Mouse (Mus musculus): Measurements from ENCODE around the gene Cacfd1.
A peak's percentile ranks its signal among the peaks of the same experiment; 100 is the strongest.

The Cacfd1 gene

DNA sequence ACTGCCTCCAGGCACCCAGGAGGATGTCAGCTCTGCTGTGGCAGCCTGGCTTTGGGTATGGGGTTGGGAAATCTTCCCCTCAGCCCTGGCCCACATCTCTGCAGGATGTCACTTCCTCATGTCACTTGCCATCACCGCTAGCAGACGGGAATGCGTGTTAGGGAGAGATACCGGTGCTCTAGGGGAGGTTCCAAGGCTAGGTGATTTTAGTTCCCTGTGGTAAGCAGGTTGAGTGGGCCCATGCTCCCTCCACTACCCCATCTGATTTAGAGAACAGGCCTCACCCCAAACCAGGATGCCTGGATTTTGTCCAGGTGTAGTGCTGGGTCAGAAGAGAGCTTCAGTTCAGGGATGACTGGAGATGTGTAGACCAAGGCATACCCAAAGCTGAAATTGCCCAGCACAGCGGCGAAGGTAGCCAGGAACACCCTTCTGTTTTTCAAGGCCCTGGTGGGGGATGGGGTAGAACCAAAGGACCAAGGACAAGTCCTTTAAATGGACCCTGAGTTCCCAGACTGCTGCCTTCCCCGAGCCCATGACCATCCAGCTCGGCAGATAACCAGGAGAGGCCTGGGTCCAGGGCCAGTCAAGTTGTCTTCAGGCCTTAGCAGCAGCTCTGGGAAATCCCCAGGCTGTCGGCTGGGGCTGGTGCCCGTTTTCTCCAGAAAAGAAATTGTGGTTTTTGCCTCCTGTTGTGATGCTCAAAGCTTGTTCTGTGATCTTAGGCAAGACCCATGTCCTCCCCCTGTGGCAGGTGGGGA is 17.3 kb downstream of the Cacfd1 start:
- DNase-seq (ENCODE audit: low read depth, low spot score), result no peak

DNA sequence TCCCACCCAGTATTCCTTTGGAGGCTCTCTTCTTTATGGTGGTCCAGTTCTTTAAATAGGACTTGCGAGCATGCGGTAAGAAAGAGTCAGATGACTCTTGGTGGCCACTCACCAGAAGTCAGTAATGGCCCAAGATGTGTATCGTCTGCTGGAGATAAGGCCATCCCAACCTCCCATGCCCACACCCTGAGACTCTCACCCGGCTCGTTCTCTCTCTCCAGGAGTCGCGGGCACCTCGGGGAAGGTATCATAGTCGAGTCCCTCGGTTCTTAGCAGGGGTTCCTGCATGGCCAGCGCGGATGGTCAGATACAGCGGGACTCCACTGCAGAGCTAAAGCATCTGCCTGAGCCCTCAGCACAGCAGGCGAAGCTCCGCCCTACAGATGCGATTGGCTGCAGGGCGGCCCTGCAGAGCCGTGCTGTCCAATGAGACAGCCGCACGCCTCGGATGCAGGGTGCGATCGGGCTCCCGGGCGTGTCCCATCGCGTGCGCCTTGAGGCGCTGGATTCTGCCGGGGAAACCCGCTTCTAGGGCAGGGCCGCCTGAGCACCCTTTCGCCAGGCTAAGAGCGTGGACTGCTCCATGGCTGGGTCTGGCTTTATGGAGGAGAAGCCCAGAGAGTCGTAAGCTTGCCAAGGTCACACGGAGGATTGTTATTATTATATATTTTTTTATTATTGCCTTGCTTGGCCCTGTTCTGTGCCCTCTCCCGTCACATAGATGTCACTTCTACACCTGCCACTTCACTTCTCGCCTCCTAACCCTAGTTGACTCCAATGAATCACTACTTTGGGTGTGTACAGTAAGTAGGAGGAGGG is 18.1 kb downstream of the Cacfd1 start, which contains the start of gene Slc2a6:
TSS of gene Slc2a6 (minus strand) at position 381 of the 819 bp plus-strand sequence.
- DNase-seq (ENCODE audit: low read depth, low spot score), result peak; percentile 94

DNA sequence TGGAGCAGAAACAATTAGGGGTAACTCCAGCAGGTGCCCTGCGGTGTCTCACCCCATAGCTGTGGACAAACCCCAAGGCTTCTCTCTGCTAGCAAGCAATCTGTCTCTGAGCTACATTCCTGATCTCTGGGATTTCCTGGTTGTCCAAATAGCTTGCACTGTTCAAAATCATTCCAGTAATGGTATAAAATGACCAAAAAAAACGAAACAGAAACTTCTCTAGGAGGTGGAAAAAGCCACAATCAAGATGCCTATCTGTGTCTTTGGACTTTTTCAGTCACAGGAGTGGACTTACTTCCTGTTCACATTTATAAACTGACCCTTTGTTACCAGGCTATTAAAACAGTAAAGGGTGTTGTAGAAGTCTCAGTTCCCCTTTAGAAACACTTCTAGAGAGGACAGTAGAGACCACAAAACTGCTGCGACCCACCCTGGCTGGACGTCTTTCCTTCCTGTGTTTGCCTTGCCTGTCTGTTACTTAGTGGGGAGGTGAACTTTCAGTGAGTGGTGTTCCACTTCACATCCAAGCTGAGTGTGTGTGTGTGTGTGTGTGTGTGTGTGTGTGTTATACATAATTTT is 18.8 kb downstream of the Cacfd1 start:
- DNase-seq (ENCODE audit: low read depth, low spot score), result no peak

DNA sequence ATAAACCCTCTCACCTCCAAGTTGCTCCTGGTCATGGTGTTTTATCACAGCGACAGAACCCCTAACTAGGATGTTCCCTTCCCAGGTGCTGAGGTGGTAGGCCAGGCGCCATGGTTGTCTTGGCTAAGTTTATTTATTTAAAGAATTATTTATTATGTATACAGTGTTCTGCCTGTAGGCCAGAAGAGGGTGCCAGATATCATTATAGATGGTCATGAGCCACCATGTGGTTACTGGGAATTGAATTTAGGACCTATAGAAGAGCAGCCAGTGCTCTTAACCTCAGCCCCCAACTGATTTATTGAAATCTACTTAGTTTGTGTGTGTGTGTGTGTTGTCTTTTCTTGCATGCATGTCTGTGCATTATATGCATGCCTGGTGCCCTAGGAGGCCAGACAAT is 22.6 kb downstream of the Cacfd1 start:
- DNase-seq (ENCODE audit: low read depth, low spot score), result no peak

DNA sequence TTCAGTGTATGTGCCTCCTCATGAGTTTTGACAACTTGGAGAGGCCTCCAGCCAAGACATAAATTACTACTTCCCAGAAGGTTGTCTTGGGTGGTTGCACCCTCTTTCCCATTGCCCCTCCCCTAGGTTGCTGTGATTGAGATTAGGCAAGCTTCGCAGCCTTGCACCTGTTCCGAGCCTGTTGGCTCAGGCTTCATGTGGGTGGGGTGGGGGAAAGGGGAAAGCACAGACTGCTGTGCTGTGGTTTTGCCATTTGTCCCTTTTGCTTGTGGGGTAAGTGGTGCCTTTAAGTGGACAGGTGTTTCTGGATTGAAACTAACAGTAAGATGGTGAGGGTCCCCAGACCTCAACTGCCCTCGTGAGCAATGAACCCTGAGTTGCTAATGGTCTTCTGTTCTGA is 26.3 kb downstream of the Cacfd1 start:
- DNase-seq (ENCODE audit: low read depth, low spot score), result no peak

DNA sequence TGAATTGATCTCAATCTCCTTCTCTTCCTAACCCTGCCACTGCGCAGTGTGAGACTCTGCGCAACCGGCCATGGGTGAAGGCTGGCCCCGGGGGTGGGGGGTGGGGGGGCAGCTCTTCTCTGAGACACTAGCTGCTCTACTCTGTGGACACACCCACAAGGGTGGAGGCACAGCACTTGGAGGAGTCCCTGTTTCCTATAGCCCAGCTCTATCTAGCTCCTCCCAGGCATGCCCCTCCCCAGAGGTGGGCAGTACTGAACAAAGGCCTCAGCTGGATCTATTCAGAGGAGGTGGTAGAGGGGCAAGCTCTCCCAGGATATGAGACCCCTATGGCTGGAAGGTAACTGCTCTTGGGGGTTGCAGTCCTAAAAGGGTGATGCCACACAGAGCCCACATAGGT is 27.3 kb downstream of the Cacfd1 start:
- DNase-seq (ENCODE audit: low read depth, low spot score), result peak; percentile 51

DNA sequence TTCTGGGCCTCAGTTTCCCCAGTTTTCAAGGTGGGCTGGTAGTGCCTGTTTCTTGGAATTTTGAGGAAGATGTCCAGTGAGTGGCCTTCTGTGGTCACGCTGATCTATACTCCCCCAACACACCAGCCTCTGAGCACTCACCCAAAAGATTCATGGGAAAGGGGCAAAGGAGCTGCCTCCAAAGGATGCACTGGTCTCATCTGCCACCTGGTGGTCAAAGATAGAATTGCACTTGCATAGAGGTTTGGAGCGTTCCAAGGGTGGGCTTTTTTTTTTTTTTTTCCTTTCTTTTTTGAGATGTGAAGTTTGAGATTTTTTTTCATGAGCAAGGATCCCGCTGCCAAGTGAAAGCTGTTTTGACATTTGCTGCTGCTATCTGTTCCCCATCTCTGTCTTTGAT is 28.9 kb downstream of the Cacfd1 start:
- peak; percentile 78 for DNase-seq (ENCODE audit: low read depth, low spot score)

DNA sequence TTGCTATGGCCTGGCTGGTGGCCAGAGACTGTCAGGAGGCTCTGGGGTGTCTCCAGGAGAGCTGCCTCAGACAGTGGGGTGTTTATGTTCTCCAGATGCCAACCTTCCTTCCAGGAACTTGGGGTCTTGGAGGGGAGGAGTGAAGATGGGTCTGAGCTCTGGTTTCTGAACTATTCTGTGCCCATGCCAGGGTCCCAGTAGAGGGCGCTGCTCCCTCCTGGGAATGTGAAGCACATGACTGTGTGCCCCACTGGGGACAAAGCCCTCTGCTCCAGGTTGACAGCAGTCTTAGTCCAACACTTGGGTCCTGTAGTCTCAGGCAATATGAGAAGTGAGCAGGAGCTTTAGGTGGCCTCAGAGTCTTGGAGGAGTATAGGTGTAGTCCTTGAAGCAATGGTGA is 29.6 kb downstream of the Cacfd1 start:
- DNase-seq (ENCODE audit: low read depth, low spot score), result peak; percentile 68

DNA sequence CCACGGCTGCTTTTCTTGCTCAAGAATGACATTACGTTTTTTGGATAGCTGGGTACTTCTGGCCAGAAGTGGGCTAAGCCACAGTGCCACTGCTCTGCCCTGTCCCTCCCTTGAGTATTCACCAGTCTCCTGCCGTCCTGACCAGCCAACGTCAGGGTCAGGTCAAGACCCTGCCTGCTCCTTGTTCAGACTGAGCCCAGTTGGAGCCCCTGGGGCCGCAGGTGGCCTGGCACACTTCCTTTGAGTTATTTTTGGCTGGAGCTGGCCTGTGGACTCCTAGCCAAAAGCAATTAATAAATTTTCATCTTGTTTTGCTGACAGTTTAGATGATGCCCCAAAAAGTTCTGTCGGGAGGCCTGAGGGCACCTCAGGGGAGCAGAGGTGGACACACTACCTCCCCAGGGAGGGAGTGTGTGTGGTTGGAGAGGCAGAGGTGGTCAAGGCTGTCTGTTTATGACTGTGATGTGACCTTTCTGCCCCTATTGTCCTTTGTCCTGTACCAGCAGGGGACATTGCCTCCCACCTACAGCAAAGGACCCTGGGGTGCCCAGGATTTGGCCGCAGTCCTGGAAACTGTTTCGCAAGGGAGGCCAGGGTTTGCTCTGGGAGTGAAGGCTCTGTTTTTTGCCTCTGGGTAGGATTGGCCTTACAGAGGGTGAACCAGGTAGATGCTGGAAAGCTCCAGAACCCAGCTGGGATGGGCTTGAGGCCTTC is 32.6 kb downstream of the Cacfd1 start:
- no peak for DNase-seq (ENCODE audit: low read depth, low spot score)

DNA sequence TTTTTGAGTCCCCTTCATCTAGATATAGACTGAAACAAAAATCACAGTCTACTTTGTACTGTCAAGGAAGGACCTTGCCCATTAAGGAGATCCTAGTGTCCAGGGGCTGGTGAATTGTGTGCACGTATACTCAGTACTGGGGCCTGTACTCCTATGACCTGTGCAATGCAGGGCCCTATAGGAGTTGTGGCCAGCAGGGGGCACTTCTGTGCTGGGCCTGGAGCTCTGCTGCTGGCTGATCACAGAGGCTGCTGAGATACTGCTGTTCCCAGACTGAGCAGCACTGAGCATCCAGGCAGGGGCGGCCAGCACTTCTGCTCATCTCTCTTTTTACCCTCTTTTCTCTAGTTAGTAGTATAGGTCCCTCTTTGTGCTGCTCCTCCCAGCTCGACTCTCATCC is 33.7 kb downstream of the Cacfd1 start:
- peak; percentile 73 for DNase-seq (ENCODE audit: low read depth, low spot score)

DNA sequence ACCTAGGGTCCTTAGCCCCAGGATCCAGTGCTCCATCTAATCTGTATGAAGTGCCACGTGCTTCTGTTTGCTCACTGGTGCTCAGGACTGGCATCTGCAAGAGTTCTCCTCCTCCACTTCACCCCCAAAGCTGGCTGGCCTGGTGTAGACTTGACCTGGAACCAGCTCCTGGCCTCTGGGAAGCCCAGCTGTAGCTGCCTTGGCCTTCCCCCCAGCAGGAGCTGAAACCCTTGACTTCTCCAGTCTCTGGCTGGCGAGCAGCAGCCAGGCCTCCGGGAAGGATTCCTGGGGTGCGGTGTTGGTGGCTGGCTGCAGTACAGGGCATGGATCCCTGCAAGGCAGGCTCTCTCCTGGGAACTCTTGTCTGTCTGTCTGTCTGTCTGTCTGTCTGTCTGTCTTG is 34.4 kb downstream of the Cacfd1 start:
- no peak for DNase-seq (ENCODE audit: low read depth, low spot score)

DNA sequence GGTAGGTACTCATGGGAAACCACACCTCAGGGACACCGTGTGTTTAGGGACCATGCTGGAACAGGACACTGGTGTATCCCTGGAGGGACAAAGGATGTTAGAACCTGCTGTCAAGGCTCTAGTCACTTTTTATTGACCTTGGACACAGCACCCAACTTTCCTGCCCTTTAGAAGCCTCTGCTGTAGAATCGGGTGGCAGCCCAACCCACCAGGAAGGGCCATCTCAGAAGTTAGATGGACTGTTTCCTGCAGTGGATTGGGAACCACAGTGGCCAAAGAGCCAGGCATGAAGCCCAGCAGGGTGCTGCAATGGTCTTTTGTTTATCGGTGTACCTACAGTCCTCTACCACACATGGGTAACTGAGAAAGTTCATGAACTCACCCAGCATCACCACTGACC is 34.9 kb downstream of the Cacfd1 start:
- no peak for DNase-seq (ENCODE audit: low read depth, low spot score)

DNA sequence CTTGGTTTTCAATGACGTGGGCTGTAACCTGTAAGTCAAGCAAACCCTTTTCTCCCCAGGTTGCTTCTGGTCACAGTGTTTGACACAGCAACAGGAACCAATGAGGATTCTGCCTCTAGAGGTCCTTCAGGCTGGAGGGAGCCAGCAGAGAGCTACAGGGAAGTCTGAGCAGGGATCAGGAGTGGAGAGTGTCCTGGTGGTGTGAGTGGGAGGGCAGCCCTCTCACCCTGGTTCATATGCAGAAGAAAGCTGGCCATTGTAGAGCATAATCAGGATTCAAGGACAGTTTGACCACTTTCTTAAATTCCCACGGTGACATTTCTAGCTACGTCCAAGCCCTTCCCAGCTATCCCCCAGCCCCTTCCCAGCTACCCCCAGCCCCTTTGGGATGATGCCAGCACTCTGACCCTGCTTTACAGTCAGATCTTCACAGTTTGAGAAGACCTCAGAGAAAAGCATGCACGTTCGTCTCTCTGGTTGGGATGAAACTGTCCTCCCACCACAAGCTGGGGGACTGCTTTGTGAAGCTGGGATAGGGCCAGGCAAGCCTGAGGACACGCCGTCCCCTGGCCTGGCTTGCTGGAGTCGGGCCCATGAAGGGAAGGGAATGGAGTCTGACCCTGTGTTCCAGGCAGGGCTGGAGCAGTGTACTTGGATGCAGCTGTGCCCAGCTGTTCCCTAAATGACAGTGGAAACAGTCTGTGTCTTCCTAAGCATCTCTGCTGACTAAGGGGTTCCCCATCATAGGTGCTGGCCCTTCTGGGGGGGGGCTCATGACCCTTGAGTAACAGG is 36.4 kb downstream of the Cacfd1 start:
- DNase-seq (ENCODE audit: low read depth, low spot score), result no peak

DNA sequence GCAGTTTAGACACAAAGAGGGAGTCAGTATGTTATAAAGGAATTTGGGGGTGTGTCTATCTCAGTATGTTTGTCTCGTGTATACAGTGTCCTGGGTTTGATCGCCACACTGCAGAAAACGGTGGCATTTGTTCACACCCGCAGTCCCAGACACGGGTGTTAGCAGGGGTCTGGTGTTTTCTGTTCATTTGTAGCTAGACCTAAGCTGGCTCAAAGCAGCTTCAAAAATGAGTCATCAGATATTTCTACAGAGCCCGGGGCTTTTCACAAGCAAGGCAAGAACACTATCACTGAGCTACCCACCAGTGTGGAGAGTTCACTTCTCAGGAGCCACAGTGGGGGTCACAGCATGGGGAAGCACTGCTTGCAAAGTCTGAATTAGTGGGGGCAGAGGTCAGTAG is 39.7 kb downstream of the Cacfd1 start:
- DNase-seq (ENCODE audit: low read depth, low spot score), result no peak

DNA sequence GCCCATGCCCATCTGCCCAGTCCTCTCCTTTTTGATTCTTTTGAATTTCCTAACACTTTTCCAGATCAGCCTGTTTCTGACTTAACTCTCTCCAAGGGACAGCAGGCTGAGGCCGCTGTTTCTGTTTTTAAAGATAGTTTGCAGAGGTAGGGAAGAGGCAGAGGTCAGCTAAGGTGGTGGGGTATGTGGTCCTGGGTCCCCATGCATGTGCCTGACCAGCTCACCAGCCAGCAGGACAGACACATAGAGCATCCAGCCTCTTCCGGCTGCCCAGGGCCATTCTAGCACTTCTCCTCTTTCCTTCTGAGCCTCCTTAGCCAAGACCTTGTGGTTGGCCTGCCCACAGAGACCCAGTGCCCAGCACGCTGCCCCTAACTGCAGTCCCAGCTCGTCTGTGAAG is 48.5 kb downstream of the Cacfd1 start:
- DNase-seq (ENCODE audit: low read depth, low spot score), result no peak

DNA sequence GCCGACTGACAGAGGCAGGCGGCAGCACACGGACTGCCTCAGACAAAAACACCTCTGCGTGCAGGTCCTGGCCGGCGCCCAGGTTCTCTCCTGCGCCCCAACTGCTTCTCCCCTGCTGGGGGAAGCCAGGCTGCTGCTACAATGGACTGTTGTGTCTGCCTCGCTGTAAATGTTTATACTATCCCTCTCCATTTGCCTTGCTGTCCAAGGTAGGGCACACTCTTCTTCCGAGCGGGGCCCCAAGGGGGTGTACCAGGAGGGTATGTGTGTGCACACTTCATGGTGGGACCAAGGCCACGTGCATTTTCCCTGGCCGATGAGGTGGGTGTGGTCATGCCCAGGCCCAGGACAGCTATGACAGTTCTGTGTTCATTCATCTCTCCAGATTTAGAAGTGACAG is 49.0 kb downstream of the Cacfd1 start:
- no peak for DNase-seq (ENCODE audit: low read depth, low spot score)

DNA sequence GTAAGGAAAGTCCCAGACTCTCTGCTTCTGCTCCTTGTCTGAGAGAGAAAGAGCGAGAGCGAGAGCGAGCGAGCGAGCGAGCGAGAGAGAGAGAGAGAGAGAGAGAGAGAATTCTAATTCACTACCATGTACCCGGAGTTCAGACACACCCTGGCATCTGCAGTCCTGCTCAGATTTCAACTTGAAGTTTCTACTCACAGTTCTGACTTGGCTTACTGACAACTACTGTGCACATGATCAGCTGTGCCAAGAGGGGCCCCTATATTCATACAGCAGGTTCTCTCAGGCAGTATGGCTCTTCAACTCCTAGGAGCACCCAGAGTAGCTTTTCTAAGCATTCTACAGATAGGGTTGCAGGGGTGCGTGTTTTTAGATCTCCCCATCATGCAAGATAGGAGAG is 49.5 kb downstream of the Cacfd1 start:
- DNase-seq (ENCODE audit: low read depth, low spot score), result no peak

DNA sequence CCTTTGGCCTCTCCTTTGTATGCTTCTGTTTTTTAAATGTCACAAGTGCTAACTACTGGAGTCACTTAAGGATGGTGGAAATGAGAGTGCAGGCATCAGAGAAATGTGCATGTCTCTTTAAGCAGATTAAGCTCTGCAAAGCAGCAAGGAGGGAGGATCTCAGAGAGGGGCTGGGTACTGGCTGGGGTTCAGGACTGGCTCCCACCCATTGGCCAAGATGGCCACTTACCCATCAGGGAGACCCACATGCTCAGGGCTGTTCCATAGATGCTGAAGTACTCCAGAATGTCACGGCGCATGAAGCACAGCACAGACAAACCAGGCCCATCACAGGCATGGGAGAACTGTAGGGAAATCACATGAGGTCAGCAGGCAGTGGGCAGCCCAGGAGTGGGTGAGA is 57.4 kb downstream of the Cacfd1 start:
- no peak for DNase-seq (ENCODE audit: low read depth, low spot score)

DNA sequence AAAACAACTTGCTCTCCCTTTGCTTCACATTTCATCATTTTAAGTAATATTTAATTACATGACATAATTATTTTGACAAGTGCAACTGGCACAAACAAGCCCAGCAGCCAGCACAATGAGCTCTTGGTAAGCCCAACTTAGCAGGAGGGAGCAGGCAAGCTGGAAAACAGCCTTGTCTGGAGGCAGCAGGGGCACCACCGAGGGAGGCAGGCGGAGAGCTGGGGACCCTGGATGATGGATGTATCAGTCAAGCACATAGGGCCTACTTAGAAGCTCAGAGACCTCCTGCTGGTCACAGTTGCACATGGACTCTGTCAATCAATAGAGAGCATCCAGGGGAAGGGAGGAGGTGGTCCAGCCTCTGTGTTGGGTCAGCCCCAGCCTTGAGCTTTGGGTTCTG is 58.3 kb downstream of the Cacfd1 start:
- DNase-seq (ENCODE audit: low read depth, low spot score), result no peak

DNA sequence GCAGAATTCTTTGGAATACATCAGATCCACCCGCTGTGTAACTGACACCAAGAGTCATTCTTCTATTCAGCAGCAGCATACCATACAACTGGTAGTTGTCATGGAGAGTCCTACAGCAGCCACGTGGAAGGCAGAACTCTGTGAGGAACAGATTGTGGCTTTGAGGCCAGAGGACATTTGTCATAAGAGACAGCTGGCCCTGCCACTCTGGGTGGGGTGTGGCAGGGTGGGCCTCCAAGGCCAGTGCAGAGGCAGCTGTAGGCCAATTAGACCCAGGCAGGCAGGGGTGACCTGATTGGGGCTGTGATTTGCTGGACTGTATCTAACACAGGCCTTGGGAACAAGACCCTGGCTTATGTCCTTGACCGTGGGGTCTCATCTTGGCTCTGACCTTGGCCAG is 59.9 kb downstream of the Cacfd1 start:
- no peak for DNase-seq (ENCODE audit: low read depth, low spot score)

DNA sequence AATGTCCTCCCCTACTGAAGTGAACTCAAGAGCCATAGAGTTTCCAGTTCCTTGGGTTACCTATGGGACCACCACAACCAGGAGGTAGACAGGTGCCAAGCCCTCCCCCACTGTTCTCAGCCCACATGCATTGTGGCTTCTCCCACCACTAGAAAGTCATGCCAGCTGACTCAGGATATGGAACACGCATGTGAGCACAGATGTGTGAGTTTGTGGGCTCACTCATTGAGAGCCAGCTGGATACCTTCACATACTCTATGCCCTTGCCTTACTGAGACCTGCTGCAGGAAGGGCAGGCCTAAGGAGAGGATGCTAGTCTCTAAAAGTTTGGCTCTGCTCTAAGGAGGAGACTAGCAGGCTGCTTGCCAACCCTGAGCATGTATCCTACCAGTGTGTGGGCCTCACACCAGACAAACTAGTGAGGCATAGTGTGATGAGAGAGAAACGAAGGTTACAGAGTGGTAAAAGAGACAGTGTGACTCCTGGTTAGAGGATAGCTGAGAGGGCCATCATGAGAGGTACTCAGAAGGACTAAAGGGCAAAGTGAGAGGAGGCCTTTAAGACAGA is 60.6 kb downstream of the Cacfd1 start:
- no peak for DNase-seq (ENCODE audit: low read depth, low spot score)
